Mouse (Mus musculus): ENCODE results near the gene Syt13. TPM values are rescaled to one million over a fixed set of nuclear protein-coding genes. Genes with fewer than 3 reads are reported as not detected.

Gene Syt13
- polyA plus RNA-seq, 1 experiment = 0.56 TPM

GRCm38 (mm10) chr2:92966257-92966656 is 51.4 kb downstream of the Syt13 start:
- H3K36me3 ChIP-seq (ENCODE audit: control insufficient read depth, insufficient read depth, low read length) = no peaks in the 10 kb centered on the region
- no peaks in the 10 kb centered on the region for H3K27me3 ChIP-seq (ENCODE audit: control insufficient read depth, insufficient read depth, low read length)
- no peaks in the 10 kb centered on the region for H3K4me1 ChIP-seq (ENCODE audit: control insufficient read depth, insufficient read depth, low read length)
- TF ChIP-seq POLR2A (IDR thresholded peaks at IDR 0.05; ENCODE audit: control insufficient read depth, low read depth, low read length) = no peak
- TF ChIP-seq CTCF (IDR thresholded peaks at IDR 0.05; ENCODE audit: control insufficient read depth, insufficient read depth, insufficient replicate concordance, low read depth, low read length) = no peak
- no peak overlapping the region for H3K4me3 ChIP-seq (ENCODE audit: control insufficient read depth, low read depth, low read length)
- no peak overlapping the region for H3K27ac ChIP-seq (ENCODE audit: control insufficient read depth, insufficient read depth, low read depth, low read length)

GRCm38 (mm10) chr2:92967032-92967838 is 52.3 kb downstream of the Syt13 start:
- Histone ChIP-seq H3K27me3 (ENCODE audit: control insufficient read depth, insufficient read depth, low read length) (no peaks in the 10 kb centered on the region), H3K4me1 (ENCODE audit: control insufficient read depth, insufficient read depth, low read length) (no peaks in the 10 kb centered on the region), H3K27ac (ENCODE audit: control insufficient read depth, insufficient read depth, low read depth, low read length) (no peak overlapping the region), H3K4me3 (ENCODE audit: control insufficient read depth, low read depth, low read length) (no peak overlapping the region), H3K36me3 (ENCODE audit: control insufficient read depth, insufficient read depth, low read length) (no peaks in the 10 kb centered on the region)
- TF ChIP-seq POLR2A (IDR thresholded peaks at IDR 0.05; ENCODE audit: control insufficient read depth, low read depth, low read length) (no peak), CTCF (IDR thresholded peaks at IDR 0.05; ENCODE audit: control insufficient read depth, insufficient read depth, insufficient replicate concordance, low read depth, low read length) (no peak)

DNA sequence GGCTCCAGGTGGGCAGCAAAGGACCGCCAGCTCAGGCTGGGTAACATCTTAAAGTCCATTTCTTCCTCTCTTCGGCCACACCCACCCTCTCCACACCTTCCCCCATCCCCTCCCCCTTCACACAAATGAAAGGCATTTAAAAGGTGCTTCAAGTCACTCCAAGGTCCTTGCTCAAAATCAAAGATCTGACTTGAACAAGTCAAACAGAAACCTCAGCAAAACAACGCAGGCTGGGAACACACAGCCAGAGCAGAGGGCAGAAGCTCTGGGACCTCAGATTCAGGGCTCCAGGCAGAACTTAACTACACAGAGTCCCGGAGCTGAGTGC is 52.9 kb downstream of the Syt13 start:
- Histone ChIP-seq H3K27me3 (ENCODE audit: control insufficient read depth, insufficient read depth, low read length) (no peaks in the 10 kb centered on the region), H3K4me1 (ENCODE audit: control insufficient read depth, insufficient read depth, low read length) (no peaks in the 10 kb centered on the region; the same call in 1 of the 2 replicates), H3K4me3 (ENCODE audit: control insufficient read depth, low read depth, low read length) (no peak overlapping the region), H3K27ac (ENCODE audit: control insufficient read depth, insufficient read depth, low read depth, low read length) (no peak overlapping the region), H3K36me3 (ENCODE audit: control insufficient read depth, insufficient read depth, low read length) (no peaks in the 10 kb centered on the region)
- no peak for TF ChIP-seq POLR2A (IDR thresholded peaks at IDR 0.05; ENCODE audit: control insufficient read depth, low read depth, low read length)
- TF ChIP-seq CTCF (IDR thresholded peaks at IDR 0.05; ENCODE audit: control insufficient read depth, insufficient read depth, insufficient replicate concordance, low read depth, low read length) = no peak

- no peaks in the 10 kb centered on the region for H3K36me3 ChIP-seq (ENCODE audit: control insufficient read depth, insufficient read depth, low read length)
- H3K4me1 ChIP-seq (ENCODE audit: control insufficient read depth, insufficient read depth, low read length) = peaks cover 13% of the 10 kb centered on the region
- TF ChIP-seq POLR2A (IDR thresholded peaks at IDR 0.05; ENCODE audit: control insufficient read depth, low read depth, low read length) (no peak), CTCF (IDR thresholded peaks at IDR 0.05; ENCODE audit: control insufficient read depth, insufficient read depth, insufficient replicate concordance, low read depth, low read length) (no peak)
Measured at GRCm38 (mm10) chr2:92971069-92971468, 56.2 kb downstream of the Syt13 start.

GRCm38 (mm10) chr2:92971536-92971935 is 56.6 kb downstream of the Syt13 start:
- no peak overlapping the region for H3K4me3 ChIP-seq (ENCODE audit: control insufficient read depth, low read depth, low read length)
- H3K27ac ChIP-seq (ENCODE audit: control insufficient read depth, insufficient read depth, low read depth, low read length) = no peak overlapping the region
- TF ChIP-seq POLR2A (IDR thresholded peaks at IDR 0.05; ENCODE audit: control insufficient read depth, low read depth, low read length) (no peak), CTCF (IDR thresholded peaks at IDR 0.05; ENCODE audit: control insufficient read depth, insufficient read depth, insufficient replicate concordance, low read depth, low read length) (no peak)
- no peaks in the 10 kb centered on the region for H3K36me3 ChIP-seq (ENCODE audit: control insufficient read depth, insufficient read depth, low read length)
- no peaks in the 10 kb centered on the region for H3K27me3 ChIP-seq (ENCODE audit: control insufficient read depth, insufficient read depth, low read length)
- peaks cover 13% of the 10 kb centered on the region for H3K4me1 ChIP-seq (ENCODE audit: control insufficient read depth, insufficient read depth, low read length)

More at GRCm38 (mm10) chr2:92971069-92971468, 56.2 kb downstream of the Syt13 start:
- no peaks in the 10 kb centered on the region for H3K27me3 ChIP-seq (ENCODE audit: control insufficient read depth, insufficient read depth, low read length)
- no peak overlapping the region for H3K4me3 ChIP-seq (ENCODE audit: control insufficient read depth, low read depth, low read length)
- H3K27ac ChIP-seq (ENCODE audit: control insufficient read depth, insufficient read depth, low read depth, low read length) = no peak overlapping the region

- Histone ChIP-seq H3K36me3 (ENCODE audit: control insufficient read depth, insufficient read depth, low read length) (no peaks in the 10 kb centered on the region), H3K27me3 (ENCODE audit: control insufficient read depth, insufficient read depth, low read length) (no peaks in the 10 kb centered on the region), H3K4me1 (ENCODE audit: control insufficient read depth, insufficient read depth, low read length) (peaks cover 13% of the 10 kb centered on the region), H3K4me3 (ENCODE audit: control insufficient read depth, low read depth, low read length) (no peak overlapping the region), H3K27ac (ENCODE audit: control insufficient read depth, insufficient read depth, low read depth, low read length) (no peak overlapping the region)
- no peak for TF ChIP-seq CTCF (IDR thresholded peaks at IDR 0.05; ENCODE audit: control insufficient read depth, insufficient read depth, insufficient replicate concordance, low read depth, low read length)
Measured at GRCm38 (mm10) chr2:92972071-92972470, 57.2 kb downstream of the Syt13 start.

DNA sequence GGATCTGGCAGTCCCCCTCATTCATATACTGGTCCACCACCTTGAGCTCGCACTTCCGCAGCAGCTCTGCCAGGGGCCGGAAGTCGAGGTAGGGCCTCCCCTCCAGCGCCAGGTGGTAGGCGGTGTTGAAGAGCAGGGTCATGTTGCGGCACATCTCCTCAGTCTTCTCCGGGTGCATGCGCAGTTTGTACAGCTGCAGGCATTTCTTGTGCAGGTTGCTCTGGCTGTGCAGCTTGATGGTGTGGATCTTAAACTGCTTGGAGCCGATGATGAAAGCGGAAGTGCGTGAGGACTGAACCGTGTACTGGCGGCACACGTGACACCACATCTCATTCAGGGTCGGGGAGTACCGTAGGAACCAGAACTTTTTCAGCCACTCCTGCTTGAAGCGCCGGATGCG is 58.7 kb downstream of the Syt13 start:
- H3K4me3 ChIP-seq (ENCODE audit: control insufficient read depth, low read depth, low read length) = peak overlapping the region; percentile 84
- no peaks in the 10 kb centered on the region for H3K36me3 ChIP-seq (ENCODE audit: control insufficient read depth, insufficient read depth, low read length)
- no peaks in the 10 kb centered on the region for H3K27me3 ChIP-seq (ENCODE audit: control insufficient read depth, insufficient read depth, low read length)
- peaks cover 13% of the 10 kb centered on the region for H3K4me1 ChIP-seq (ENCODE audit: control insufficient read depth, insufficient read depth, low read length)
- TF ChIP-seq CTCF (IDR thresholded peaks at IDR 0.05; ENCODE audit: control insufficient read depth, insufficient read depth, insufficient replicate concordance, low read depth, low read length) (no peak), POLR2A (IDR thresholded peaks at IDR 0.05; ENCODE audit: control insufficient read depth, low read depth, low read length) (no peak)
- H3K27ac ChIP-seq (ENCODE audit: control insufficient read depth, insufficient read depth, low read depth, low read length) = peak overlapping the region; percentile 28; the same call in 1 of the 2 replicates

Data from testis, adult 2 months (tissue).